Mouse (Mus musculus): ENCODE measurements around the gene Hinfp. TPM values are rescaled to one million over a fixed set of nuclear protein-coding genes. Genes with fewer than 3 reads are reported as not detected.

Hinfp gene
- polyA plus RNA-seq, 1 experiment: 6.5 TPM

GRCm38 (mm10) chr9:44313476-44314256, 8.2 kb upstream of the Hinfp start:
- H3K4me2 ChIP-seq (ENCODE audit: low read depth): no peak overlapping the region
- no peaks in the 10 kb centered on the region for H3K79me2 ChIP-seq (ENCODE audit: control insufficient read depth, insufficient read depth)
- TF ChIP-seq E2F4 (IDR thresholded peaks at IDR 0.05; ENCODE audit: insufficient read depth): no peak
- no peak for TF ChIP-seq POLR2A (IDR thresholded peaks at IDR 0.05; ENCODE audit: insufficient read length, low read depth)
- H3K4me3 ChIP-seq: no peak overlapping the region
- no peaks in the 10 kb centered on the region for H3K27me3 ChIP-seq (ENCODE audit: control insufficient read depth, insufficient read depth, insufficient read length)
- H3K36me3 ChIP-seq (ENCODE audit: control insufficient read depth, insufficient read depth): peaks cover 3% of the 10 kb centered on the region
- no peak overlapping the region for H3ac ChIP-seq (ENCODE audit: control insufficient read depth, insufficient read length)

GRCm38 (mm10) chr9:44311136-44312134, 6.0 kb upstream of the Hinfp start:
- TF ChIP-seq TCF12 (IDR thresholded peaks at IDR 0.05; ENCODE audit: insufficient read depth, poor library complexity, severe bottlenecking) (no peak), CEBPB (IDR thresholded peaks at IDR 0.05; ENCODE audit: insufficient read depth, poor library complexity, severe bottlenecking) (no peak)
- H3ac ChIP-seq (ENCODE audit: control insufficient read depth, insufficient read length): no peak overlapping the region
- no peak overlapping the region for H3K4me2 ChIP-seq (ENCODE audit: low read depth)
- H3K79me2 ChIP-seq (ENCODE audit: control insufficient read depth, insufficient read depth): no peaks in the 10 kb centered on the region
- peaks cover 3% of the 10 kb centered on the region for H3K36me3 ChIP-seq (ENCODE audit: control insufficient read depth, insufficient read depth)
- H3K4me3 ChIP-seq: no peak overlapping the region
- H3K27me3 ChIP-seq (ENCODE audit: control insufficient read depth, insufficient read depth, insufficient read length): no peaks in the 10 kb centered on the region

- TF ChIP-seq MYOG (IDR thresholded peaks at IDR 0.05; ENCODE audit: control insufficient read depth in 1 of 3, insufficient read depth in 1 of 3, insufficient read length in 2 of 3, low read depth in 2 of 3): no peak
- no peak for TF ChIP-seq MYOD1 (IDR thresholded peaks at IDR 0.05; ENCODE audit: control insufficient read depth in 1 of 3, insufficient read length in 2 of 3, low read depth in 2 of 3)
- no peak for TF ChIP-seq SRF (IDR thresholded peaks at IDR 0.05; ENCODE audit: control insufficient read depth, insufficient read length, low read depth)
- TF ChIP-seq REST (IDR thresholded peaks at IDR 0.05; ENCODE audit: insufficient read depth, insufficient read length): no peak
- TF ChIP-seq USF1 (IDR thresholded peaks at IDR 0.05; ENCODE audit: low read depth): no peak
- no peak for TF ChIP-seq MAX (IDR thresholded peaks at IDR 0.05; ENCODE audit: low read depth)
- TF ChIP-seq POLR2AphosphoS2 (IDR thresholded peaks at IDR 0.05; ENCODE audit: insufficient read length, low read depth): no peak
- TF ChIP-seq CEBPB (IDR thresholded peaks at IDR 0.05; ENCODE audit: insufficient read depth, poor library complexity, severe bottlenecking): no peak
- TF ChIP-seq E2F4 (IDR thresholded peaks at IDR 0.05; ENCODE audit: insufficient read depth): no peak
- Histone ChIP-seq H3K36me3 (ENCODE audit: control insufficient read depth, insufficient read depth) (peaks cover 3% of the 10 kb centered on the region), H3K27me3 (ENCODE audit: control insufficient read depth, insufficient read depth, insufficient read length) (no peaks in the 10 kb centered on the region), H3ac (ENCODE audit: control insufficient read depth, insufficient read length) (no peak overlapping the region), H3K4me3 (no peak overlapping the region), H3K4me2 (ENCODE audit: low read depth) (no peak overlapping the region), H3K79me2 (ENCODE audit: control insufficient read depth, insufficient read depth) (no peaks in the 10 kb centered on the region)
Observed at GRCm38 (mm10) chr9:44310750-44311135, 5.3 kb upstream of the Hinfp start.

- H3K27me3 ChIP-seq (ENCODE audit: control insufficient read depth, insufficient read depth, insufficient read length): no peaks in the 10 kb centered on the region
- H3K4me2 ChIP-seq (ENCODE audit: low read depth): no peak overlapping the region
- peaks cover 3% of the 10 kb centered on the region for H3K36me3 ChIP-seq (ENCODE audit: control insufficient read depth, insufficient read depth)
- H3K79me2 ChIP-seq (ENCODE audit: control insufficient read depth, insufficient read depth): peaks cover 5% of the 10 kb centered on the region
- H3K4me3 ChIP-seq: no peak overlapping the region
- H3ac ChIP-seq (ENCODE audit: control insufficient read depth, insufficient read length): no peak overlapping the region
- TF ChIP-seq MAX (IDR thresholded peaks at IDR 0.05; ENCODE audit: low read depth): no peak
- TF ChIP-seq E2F4 (IDR thresholded peaks at IDR 0.05; ENCODE audit: insufficient read depth): no peak
- no peak for TF ChIP-seq POLR2AphosphoS2 (IDR thresholded peaks at IDR 0.05; ENCODE audit: insufficient read length, low read depth)
- no peak for TF ChIP-seq CEBPB (IDR thresholded peaks at IDR 0.05; ENCODE audit: insufficient read depth, poor library complexity, severe bottlenecking)
- TF ChIP-seq TCF12 (IDR thresholded peaks at IDR 0.05; ENCODE audit: insufficient read depth, poor library complexity, severe bottlenecking): no peak
- no peak for TF ChIP-seq REST (IDR thresholded peaks at IDR 0.05; ENCODE audit: insufficient read depth, insufficient read length)
Observed at GRCm38 (mm10) chr9:44309756-44310155, 4.3 kb upstream of the Hinfp start.

- Histone ChIP-seq H3ac (ENCODE audit: control insufficient read depth, insufficient read length) (no peak overlapping the region), H3K4me2 (ENCODE audit: low read depth) (no peak overlapping the region), H3K79me2 (ENCODE audit: control insufficient read depth, insufficient read depth) (peaks cover 21% of the 10 kb centered on the region), H3K4me3 (no peak overlapping the region), H3K27me3 (ENCODE audit: control insufficient read depth, insufficient read depth, insufficient read length) (no peaks in the 10 kb centered on the region), H3K36me3 (ENCODE audit: control insufficient read depth, insufficient read depth) (peaks cover 3% of the 10 kb centered on the region)
- no peak for TF ChIP-seq POLR2AphosphoS2 (IDR thresholded peaks at IDR 0.05; ENCODE audit: insufficient read length, low read depth)
- TF ChIP-seq USF1 (IDR thresholded peaks at IDR 0.05; ENCODE audit: low read depth): no peak
- TF ChIP-seq MAX (IDR thresholded peaks at IDR 0.05; ENCODE audit: low read depth): no peak
- TF ChIP-seq MYOD1 (IDR thresholded peaks at IDR 0.05; ENCODE audit: control insufficient read depth in 1 of 3, insufficient read length in 2 of 3, low read depth in 2 of 3): no peak
- TF ChIP-seq REST (IDR thresholded peaks at IDR 0.05; ENCODE audit: insufficient read depth, insufficient read length): no peak
- no peak for TF ChIP-seq MYOG (IDR thresholded peaks at IDR 0.05; ENCODE audit: control insufficient read depth in 1 of 3, insufficient read depth in 1 of 3, insufficient read length in 2 of 3, low read depth in 2 of 3)
- TF ChIP-seq CEBPB (IDR thresholded peaks at IDR 0.05; ENCODE audit: insufficient read depth, poor library complexity, severe bottlenecking): no peak
- TF ChIP-seq TCF12 (IDR thresholded peaks at IDR 0.05; ENCODE audit: insufficient read depth, poor library complexity, severe bottlenecking): no peak
- TF ChIP-seq SRF (IDR thresholded peaks at IDR 0.05; ENCODE audit: control insufficient read depth, insufficient read length, low read depth): no peak
- no peak for TF ChIP-seq TCF3 (IDR thresholded peaks at IDR 0.05; ENCODE audit: insufficient read length, low read depth)
- TF ChIP-seq POLR2A (IDR thresholded peaks at IDR 0.05; ENCODE audit: insufficient read length, low read depth): no peak
- TF ChIP-seq E2F4 (IDR thresholded peaks at IDR 0.05; ENCODE audit: insufficient read depth): no peak
Observed at GRCm38 (mm10) chr9:44307248-44307647, 1.8 kb upstream of the Hinfp start.

Measured in myocyte (in vitro differentiated cells).